Mouse (Mus musculus) G1E (cell line): Measurements from ENCODE around the gene Acap3.

Experiments used
- CTCF ChIP-seq: IDR thresholded peaks from 2 replicates; pipeline ENCODE4 v1.5.1; 2012; ENCODE audit warnings: low read depth, low read length, inconsistent platforms, mixed read lengths
- GATA1 ChIP-seq: IDR thresholded peaks from 2 replicates; pipeline ENCODE4 v1.6.1; 2012; ENCODE audit warnings: borderline replicate concordance, low read length, inconsistent platforms, mixed read lengths
- GATA2 ChIP-seq: IDR thresholded peaks from 2 replicates; pipeline ENCODE4 v1.6.1; 2012; ENCODE audit warnings: low read depth, low read length, inconsistent platforms, borderline replicate concordance
- TAL1 ChIP-seq: conservative IDR thresholded peaks from 2 replicates; pipeline ENCODE4 v1.6.1; 2012; ENCODE audit warnings: low read depth, low read length, inconsistent platforms, mixed read lengths

GRCm38 (mm10) chr4:155883587-155883986 lies 8.0 kb upstream of the Acap3 start:
- TF ChIP-seq CTCF (no peak), GATA2 (no peak), TAL1 (no peak), GATA1 (no peak)
